Mouse (Mus musculus): ENCODE measurements at regions not wholly inside any gene's neighbourhood (a gene's known extent, or its start where the extent isn't known, plus 50 kb on each side); places are given as distances from the start of the nearest gene placed in this dataset.

DNA sequence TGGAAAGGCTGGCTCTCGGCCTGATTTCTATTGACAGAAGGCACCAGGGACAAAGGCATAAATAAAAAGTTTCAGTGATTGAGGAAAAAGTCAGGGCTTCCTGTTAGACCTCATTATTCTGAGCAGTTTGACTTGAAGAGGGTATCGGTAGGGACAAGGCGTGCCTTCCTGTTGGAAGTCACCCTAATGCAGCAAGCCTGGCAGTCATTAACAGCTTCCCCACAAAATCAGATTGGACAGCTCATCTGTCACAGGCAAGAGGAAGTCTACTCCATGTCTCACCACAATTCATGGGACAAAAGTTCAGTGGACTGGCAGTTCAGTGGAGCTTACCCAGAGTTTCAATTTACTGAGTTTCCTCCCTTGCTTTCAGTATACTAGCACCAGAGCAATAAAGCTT, 715.5 kb downstream of the Fam181b start:
- in situ Hi-C loops (cut with MboI, MseI): no loop called here

- in situ Hi-C loops (cut with MboI, MseI): no loop called here
Measured at GRCm38 (mm10) chr7:93835697-93836096, 756.0 kb downstream of the Fam181b start.

DNA sequence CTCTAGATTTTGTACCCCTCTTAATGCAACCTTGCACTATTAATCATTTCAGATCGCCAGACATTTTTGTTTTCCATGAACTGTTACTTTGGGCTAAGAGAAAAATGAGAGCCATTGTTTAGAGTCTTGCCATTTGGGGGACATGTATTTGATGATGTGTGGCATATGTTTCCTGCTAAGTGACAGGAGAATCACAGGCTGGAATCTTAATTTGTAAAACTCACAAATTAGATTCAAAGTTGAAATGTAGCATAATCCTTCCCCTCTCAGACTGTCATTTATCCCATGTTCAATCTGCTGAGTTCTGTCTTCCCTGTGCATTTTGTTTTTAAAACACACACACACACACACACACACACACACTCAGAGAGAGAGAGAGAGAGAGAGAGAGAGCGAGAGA, 756.5 kb downstream of the Fam181b start:
- in situ Hi-C loops (cut with MboI, MseI): no loop called here

DNA sequence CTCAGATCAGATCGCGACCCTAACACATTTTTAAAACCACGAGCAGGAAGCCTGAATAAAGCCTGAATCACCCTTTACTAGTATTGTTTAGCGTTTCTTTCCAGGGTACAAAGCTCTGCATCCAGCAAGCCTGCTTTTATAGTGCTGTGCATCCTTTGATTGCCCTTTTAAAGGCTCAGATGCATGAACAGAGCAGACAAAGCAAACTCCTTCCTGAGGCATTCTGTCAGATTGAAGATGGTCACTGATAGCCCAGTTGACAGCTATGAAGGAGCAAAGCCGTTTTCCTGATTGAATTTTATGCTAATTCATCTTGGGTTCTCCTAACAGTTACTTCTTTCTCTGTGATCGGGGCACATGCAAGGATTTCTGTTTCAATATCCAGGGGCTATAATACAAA, 775.4 kb downstream of the Fam181b start:
- in situ Hi-C loops (cut with MboI, MseI): no loop called here

- in situ Hi-C loops (cut with MboI, MseI): no loop called here
Measured at GRCm38 (mm10) chr7:93893701-93894100, 814.0 kb downstream of the Fam181b start.

GRCm38 (mm10) chr7:93896921-93897320, 817.3 kb downstream of the Fam181b start:
- in situ Hi-C loops (cut with MboI, MseI): no loop called here

DNA sequence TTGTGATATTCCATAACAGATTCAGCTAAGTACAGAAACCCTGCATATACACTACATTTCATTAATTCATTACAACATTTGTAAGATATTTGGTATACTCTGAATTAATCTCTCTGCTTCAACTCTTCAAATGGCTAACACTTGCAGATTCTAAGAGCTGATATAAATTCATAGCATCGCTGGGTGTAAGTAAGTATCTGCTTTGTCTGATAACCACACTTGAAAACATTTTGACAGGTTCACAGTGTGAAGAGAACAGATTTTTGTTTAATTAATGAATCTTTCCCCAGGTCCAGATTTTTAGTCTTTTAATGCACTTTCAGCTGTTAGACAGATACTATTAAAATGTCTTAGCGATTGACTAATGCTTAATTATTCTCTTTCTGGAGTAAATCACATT, 823.1 kb downstream of the Fam181b start:
- in situ Hi-C loops (cut with MboI, MseI): no loop called here

- in situ Hi-C loops (cut with MboI, MseI): no loop called here
Measured at GRCm38 (mm10) chr7:93936925-93937324, 857.3 kb downstream of the Fam181b start.

DNA sequence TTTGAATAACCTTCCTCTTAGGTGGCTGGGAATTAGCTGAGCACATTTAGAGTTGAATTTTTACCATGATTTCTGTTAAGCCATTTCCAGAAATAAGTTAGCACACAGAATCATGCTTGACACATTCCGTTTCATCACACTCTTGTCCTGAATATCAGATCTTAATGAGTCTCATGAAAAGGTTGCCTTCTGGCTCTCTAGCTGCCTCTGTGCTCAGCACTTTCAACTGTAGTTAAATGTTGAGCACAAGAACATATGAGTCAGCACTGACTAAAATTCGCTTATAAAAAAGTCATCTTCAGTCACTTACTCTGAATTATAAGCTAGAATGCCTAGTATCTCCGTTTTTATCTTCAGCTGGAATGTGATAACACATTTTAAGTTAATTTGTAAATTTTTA, 902.4 kb downstream of the Fam181b start:
- in situ Hi-C loops (cut with MboI, MseI): no loop called here

DNA sequence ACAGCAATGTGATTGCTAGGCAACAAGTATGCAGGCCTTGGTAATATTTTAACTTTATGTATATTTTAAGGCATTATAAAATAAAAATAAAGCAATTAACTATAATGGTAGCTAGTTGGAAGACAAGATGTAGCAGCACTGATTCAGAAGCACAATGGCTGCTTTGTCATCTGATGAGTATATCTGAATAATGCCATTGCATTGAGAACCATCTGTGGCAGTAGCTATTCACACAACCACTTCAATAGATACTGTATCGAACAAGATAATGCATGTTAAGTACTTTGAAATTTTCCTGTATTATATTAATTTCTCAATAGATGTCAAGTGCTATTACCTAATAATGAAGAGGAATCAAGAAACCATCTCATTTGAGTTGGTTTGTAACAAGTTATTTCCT, 923.1 kb downstream of the Fam181b start:
- in situ Hi-C loops (cut with MboI, MseI): loop anchor here (25.0 kb wide), 1 partner anchor 1165 kb away; no protein-coding TSS in a partner anchor

GRCm38 (mm10) chr7:94042466-94043030, 962.9 kb downstream of the Fam181b start:
- in situ Hi-C loops (cut with MboI, MseI): no loop called here

- in situ Hi-C loops (cut with MboI, MseI): no loop called here
Measured at GRCm38 (mm10) chr7:94045428-94045827, 965.8 kb downstream of the Fam181b start.

- in situ Hi-C loops (cut with MboI, MseI): no loop called here
Measured at GRCm38 (mm10) chr7:94046029-94046428, 966.4 kb downstream of the Fam181b start.

DNA sequence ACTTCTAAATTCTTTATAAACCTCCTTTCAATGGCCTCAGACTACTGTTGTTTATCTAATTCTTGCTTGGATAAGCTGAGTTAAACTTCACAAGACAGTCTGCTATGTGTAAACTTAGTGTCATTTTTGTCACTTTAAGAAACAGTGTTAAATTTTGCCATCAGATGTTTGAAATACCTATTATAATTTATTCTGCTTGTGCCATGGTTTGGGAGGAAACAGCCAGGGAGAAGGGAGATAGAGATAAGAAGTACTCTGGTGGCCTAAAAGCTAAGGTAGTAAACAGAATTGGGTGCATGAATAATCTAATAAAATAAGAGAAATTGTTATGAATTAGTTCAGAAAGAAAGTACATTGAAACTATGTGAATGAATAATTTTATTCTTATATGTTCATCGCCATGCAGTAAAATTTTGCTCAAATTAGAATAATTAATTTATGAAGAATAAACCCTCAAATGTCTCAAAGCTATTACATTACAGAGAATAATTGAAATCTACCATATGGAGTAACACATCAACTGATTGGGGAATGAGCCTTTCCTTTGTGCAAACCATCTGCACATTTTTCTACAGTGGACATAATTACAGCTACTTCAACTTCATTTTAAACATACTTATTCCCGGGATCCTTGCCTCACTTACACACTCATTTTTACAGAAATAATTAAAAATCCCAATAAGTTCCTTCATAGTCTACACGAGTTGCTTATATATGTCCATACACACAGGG, 982.3 kb downstream of the Fam181b start:
- in situ Hi-C loops (cut with MboI, MseI): no loop called here
